Mouse (Mus musculus): ENCODE measurements at regions not wholly inside any gene's neighbourhood (a gene's known extent, or its start where the extent isn't known, plus 50 kb on each side); places are given as distances from the start of the nearest gene placed in this dataset.
A peak's percentile ranks its signal among the peaks of the same experiment; 100 is the strongest.

DNA sequence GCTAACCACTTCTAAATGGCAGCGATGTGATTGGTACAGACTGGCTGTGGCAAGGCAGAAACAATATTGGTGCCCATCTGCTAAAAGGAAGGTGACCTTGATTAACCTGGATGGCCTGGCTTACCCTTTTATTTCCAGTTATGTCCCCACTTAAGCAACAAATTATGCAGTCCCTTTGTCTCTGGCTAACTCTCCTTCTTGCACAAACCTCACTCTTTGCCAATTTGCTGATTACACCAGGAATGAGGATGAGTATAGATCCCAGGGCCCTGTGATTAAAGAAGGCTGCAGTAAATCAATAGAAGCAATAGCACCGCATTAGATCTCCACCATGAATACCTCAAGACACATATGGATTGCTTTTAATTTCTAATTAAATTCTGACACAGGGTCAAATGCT lies 87.7 kb upstream of the Gm9747 start:
- no peak overlapping the region for H3K27ac ChIP-seq (ENCODE audit: low read depth, low read length)
- 78% methylated on average over 2 of the region's 2 CpGs for WGBS
- no peak overlapping the region for H3K4me2 ChIP-seq (ENCODE audit: low read depth)
- DNase-seq (ENCODE audit: low spot score) (no peak), ATAC-seq (ENCODE audit: insufficient read depth, low FRiP score, low TSS enrichment) (no peak)
- H3K4me3 ChIP-seq (ENCODE audit: low read depth, low read length): no peak overlapping the region
- no peaks in the 10 kb centered on the region for H3K9me3 ChIP-seq (ENCODE audit: control insufficient read depth, low read length)
- no peaks in the 10 kb centered on the region for H3K27me3 ChIP-seq (ENCODE audit: control insufficient read depth, insufficient read depth, low read length)
- no peak overlapping the region for H3K9ac ChIP-seq (ENCODE audit: low read length)
- no peaks in the 10 kb centered on the region for H3K4me1 ChIP-seq (ENCODE audit: control insufficient read depth, insufficient read depth, low read length)
- no peaks in the 10 kb centered on the region for H3K36me3 ChIP-seq (ENCODE audit: control insufficient read depth, insufficient read depth, low read length)

DNA sequence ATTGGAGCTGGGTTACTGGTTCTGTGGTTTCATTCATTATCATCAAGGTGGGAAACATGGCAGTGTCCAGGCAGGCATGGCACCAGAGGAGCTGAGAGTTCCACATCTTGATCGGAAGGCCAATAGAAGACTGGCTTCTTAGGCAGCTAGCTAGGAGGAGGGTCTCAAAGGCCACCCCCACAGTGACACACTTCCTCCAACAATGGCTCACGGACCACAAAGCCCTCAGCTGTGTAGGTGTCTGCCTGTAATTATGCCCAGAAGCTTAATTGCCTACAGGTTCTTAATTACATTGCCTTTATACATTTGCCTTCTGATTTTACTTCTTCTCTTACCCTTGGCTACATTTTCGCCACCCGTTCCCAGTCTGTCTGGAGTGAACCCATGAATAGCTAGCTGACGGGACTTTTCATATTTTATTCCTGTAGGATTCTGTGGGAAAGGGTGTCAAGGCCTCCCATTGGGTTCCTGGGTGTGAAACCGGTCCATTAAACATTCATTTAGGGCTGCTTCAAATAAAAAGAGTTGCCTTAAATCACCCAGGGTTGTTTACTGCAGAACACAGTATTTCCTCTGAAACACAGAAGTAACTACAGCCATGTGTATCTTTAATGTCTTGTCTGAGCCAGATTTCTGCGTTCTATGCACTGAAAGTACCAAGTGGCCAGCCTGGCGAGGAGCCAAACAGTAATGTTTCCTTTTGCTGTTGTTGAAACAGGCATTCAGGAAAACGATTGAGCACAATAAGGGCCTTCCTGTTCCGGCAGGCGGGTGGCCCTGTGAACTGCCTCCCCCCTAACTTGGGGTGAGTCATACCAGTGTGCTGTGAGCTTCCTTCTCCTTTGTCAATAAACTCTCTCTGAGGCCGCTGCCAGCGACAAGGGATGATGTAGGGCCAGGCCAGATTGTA lies 82.4 kb upstream of the Gm9747 start:
- H3K27me3 ChIP-seq (ENCODE audit: control insufficient read depth, insufficient read depth, low read length): no peaks in the 10 kb centered on the region
- H3K9ac ChIP-seq (ENCODE audit: low read length): no peak overlapping the region
- 57% methylated on average over 13 of the region's 13 CpGs for WGBS
- H3K4me2 ChIP-seq (ENCODE audit: low read depth): no peak overlapping the region
- H3K27ac ChIP-seq (ENCODE audit: low read depth, low read length): no peak overlapping the region
- DNase-seq (ENCODE audit: low spot score) (peak; percentile 37), ATAC-seq (ENCODE audit: insufficient read depth, low FRiP score, low TSS enrichment) (peak; percentile 72; the same call in 1 of the 2 replicates)
- H3K36me3 ChIP-seq (ENCODE audit: control insufficient read depth, insufficient read depth, low read length): no peaks in the 10 kb centered on the region
- no peak overlapping the region for H3K4me3 ChIP-seq (ENCODE audit: low read depth, low read length)
- H3K9me3 ChIP-seq (ENCODE audit: control insufficient read depth, low read length): no peaks in the 10 kb centered on the region
- H3K4me1 ChIP-seq (ENCODE audit: control insufficient read depth, insufficient read depth, low read length): peaks cover 4% of the 10 kb centered on the region; the same call in 1 of the 2 replicates

DNA sequence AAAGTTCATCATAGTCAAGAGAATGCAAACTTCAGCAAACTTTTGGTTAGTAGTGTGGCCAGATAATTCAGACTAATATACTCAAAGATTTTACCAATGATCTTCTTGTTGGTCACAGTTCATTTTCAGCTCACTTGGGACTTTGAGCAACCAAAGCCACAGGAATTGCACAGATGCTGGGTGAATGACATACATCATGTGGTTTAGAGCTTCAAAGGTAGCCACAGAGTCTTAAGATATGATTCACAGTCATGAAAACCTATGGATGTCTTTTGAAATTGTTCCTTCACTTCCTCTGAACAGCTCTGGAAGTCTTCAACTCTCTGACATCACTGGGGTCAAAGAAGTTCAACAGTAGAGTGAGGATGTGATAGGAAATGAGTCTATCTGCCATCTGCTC lies 77.0 kb upstream of the Gm9747 start:
- H3K9me3 ChIP-seq (ENCODE audit: control insufficient read depth, low read length): no peaks in the 10 kb centered on the region
- ATAC-seq (ENCODE audit: insufficient read depth, low FRiP score, low TSS enrichment) (no peak), DNase-seq (ENCODE audit: low spot score) (no peak)
- no peak overlapping the region for H3K9ac ChIP-seq (ENCODE audit: low read length)
- H3K27me3 ChIP-seq (ENCODE audit: control insufficient read depth, insufficient read depth, low read length): no peaks in the 10 kb centered on the region
- H3K36me3 ChIP-seq (ENCODE audit: control insufficient read depth, insufficient read depth, low read length): no peaks in the 10 kb centered on the region
- H3K27ac ChIP-seq (ENCODE audit: low read depth, low read length): no peak overlapping the region
- no peak overlapping the region for H3K4me2 ChIP-seq (ENCODE audit: low read depth)
- H3K4me3 ChIP-seq (ENCODE audit: low read depth, low read length): no peak overlapping the region
- no peaks in the 10 kb centered on the region for H3K4me1 ChIP-seq (ENCODE audit: control insufficient read depth, insufficient read depth, low read length)

DNA sequence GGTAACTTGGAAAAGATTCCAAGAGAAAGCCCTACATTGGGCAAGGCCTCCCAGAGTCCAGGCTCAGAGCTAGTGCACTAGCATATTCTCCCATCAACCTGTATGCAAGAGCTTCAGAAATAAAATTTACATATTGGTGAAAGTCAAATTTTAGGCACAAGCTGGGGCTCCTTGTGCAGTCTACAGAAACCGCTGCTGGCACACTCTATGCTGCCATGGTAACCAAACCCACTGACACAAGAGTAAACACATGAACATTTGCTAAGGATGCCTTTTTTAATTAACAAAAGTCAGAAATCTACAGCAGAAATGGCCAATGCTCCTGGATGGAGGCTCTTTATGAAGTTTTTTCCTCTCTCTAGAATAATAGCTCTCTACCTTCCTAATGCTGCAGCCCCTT lies 75.9 kb upstream of the Gm9747 start:
- Histone ChIP-seq H3K27ac (ENCODE audit: low read depth, low read length) (no peak overlapping the region), H3K9ac (ENCODE audit: low read length) (no peak overlapping the region), H3K4me3 (ENCODE audit: low read depth, low read length) (no peak overlapping the region), H3K27me3 (ENCODE audit: control insufficient read depth, insufficient read depth, low read length) (no peaks in the 10 kb centered on the region), H3K36me3 (ENCODE audit: control insufficient read depth, insufficient read depth, low read length) (no peaks in the 10 kb centered on the region), H3K4me1 (ENCODE audit: control insufficient read depth, insufficient read depth, low read length) (no peaks in the 10 kb centered on the region), H3K9me3 (ENCODE audit: control insufficient read depth, low read length) (no peaks in the 10 kb centered on the region), H3K4me2 (ENCODE audit: low read depth) (no peak overlapping the region)
- no peak for ATAC-seq (ENCODE audit: insufficient read depth, low FRiP score, low TSS enrichment)
- WGBS: 81% methylated on average over 1 of the region's 1 CpGs
- no peak for DNase-seq (ENCODE audit: low spot score)

DNA sequence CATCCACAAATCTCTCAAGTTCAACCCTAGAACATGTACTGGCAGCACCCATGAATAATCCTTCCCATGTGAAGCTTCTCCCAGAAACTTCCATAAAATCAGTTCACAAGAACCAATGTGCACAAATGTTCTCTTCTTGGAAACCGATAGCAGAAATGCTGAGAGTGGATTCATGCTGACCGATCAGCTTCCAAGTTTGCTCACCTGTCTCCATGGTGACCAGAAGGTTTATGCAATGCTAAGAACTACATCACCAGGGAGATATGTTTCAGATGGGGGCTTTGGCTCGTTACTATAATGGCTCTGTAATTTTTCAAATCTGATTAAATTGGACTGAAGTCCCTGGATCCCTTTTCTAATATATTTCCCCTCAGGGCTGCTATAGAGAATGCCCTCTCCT lies 74.4 kb upstream of the Gm9747 start:
- H3K4me2 ChIP-seq (ENCODE audit: low read depth): no peak overlapping the region
- no peaks in the 10 kb centered on the region for H3K4me1 ChIP-seq (ENCODE audit: control insufficient read depth, insufficient read depth, low read length)
- WGBS: 83% methylated on average over 3 of the region's 3 CpGs
- no peaks in the 10 kb centered on the region for H3K36me3 ChIP-seq (ENCODE audit: control insufficient read depth, insufficient read depth, low read length)
- no peaks in the 10 kb centered on the region for H3K27me3 ChIP-seq (ENCODE audit: control insufficient read depth, insufficient read depth, low read length)
- no peaks in the 10 kb centered on the region for H3K9me3 ChIP-seq (ENCODE audit: control insufficient read depth, low read length)
- DNase-seq (ENCODE audit: low spot score) (no peak), ATAC-seq (ENCODE audit: insufficient read depth, low FRiP score, low TSS enrichment) (no peak)
- H3K4me3 ChIP-seq (ENCODE audit: low read depth, low read length): no peak overlapping the region
- no peak overlapping the region for H3K9ac ChIP-seq (ENCODE audit: low read length)
- no peak overlapping the region for H3K27ac ChIP-seq (ENCODE audit: low read depth, low read length)

DNA sequence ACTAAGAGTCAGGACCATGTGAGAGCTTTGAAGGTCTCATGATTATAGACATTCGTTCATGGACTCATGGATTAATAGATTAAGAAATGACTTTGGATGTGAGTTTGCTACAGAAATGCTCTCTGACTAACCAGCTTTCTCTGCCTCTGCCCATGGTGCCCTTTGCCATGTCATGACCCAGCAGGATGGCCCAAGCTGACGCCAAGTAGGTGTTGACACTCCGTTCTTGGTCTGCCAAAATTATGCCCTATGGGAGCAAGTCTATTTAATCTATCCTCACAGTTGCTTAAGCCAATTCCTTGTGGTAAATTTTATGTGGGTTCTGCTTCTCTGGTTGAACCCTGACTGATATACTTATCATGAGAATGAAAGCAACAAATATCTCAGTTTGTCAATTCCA lies 73.7 kb upstream of the Gm9747 start:
- H3K4me1 ChIP-seq (ENCODE audit: control insufficient read depth, insufficient read depth, low read length): no peaks in the 10 kb centered on the region
- no peaks in the 10 kb centered on the region for H3K36me3 ChIP-seq (ENCODE audit: control insufficient read depth, insufficient read depth, low read length)
- 95% methylated on average over 3 of the region's 3 CpGs for WGBS
- no peak overlapping the region for H3K9ac ChIP-seq (ENCODE audit: low read length)
- no peak for ATAC-seq (ENCODE audit: insufficient read depth, low FRiP score, low TSS enrichment)
- no peak overlapping the region for H3K27ac ChIP-seq (ENCODE audit: low read depth, low read length)
- no peak for DNase-seq (ENCODE audit: low spot score)
- H3K27me3 ChIP-seq (ENCODE audit: control insufficient read depth, insufficient read depth, low read length): no peaks in the 10 kb centered on the region
- H3K4me3 ChIP-seq (ENCODE audit: low read depth, low read length): no peak overlapping the region
- no peak overlapping the region for H3K4me2 ChIP-seq (ENCODE audit: low read depth)
- no peaks in the 10 kb centered on the region for H3K9me3 ChIP-seq (ENCODE audit: control insufficient read depth, low read length)

DNA sequence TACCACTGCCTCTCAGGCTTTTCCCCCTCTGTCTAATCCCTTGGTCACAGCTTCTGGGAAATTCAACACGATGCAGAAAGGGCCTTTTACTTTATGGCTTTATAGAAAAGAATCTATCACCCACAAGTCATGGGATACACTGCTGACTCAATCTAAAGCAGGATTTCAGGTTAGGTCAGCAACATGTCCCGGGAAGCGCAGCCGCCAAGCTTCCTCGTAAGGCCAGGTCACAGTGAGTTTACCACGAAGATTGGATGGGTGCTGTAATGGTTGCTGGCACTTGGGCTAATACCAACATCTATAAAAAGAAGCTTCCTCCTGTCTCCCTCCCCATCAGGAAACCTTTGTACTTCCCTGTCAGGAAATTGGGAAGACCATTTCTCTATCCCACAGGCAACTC lies 70.0 kb upstream of the Gm9747 start:
- Histone ChIP-seq H3K9ac (ENCODE audit: low read length) (no peak overlapping the region), H3K4me3 (ENCODE audit: low read depth, low read length) (no peak overlapping the region), H3K4me1 (ENCODE audit: control insufficient read depth, insufficient read depth, low read length) (no peaks in the 10 kb centered on the region), H3K9me3 (ENCODE audit: control insufficient read depth, low read length) (no peaks in the 10 kb centered on the region), H3K4me2 (ENCODE audit: low read depth) (no peak overlapping the region), H3K27ac (ENCODE audit: low read depth, low read length) (no peak overlapping the region), H3K36me3 (ENCODE audit: control insufficient read depth, insufficient read depth, low read length) (no peaks in the 10 kb centered on the region), H3K27me3 (ENCODE audit: control insufficient read depth, insufficient read depth, low read length) (no peaks in the 10 kb centered on the region)
- ATAC-seq (ENCODE audit: insufficient read depth, low FRiP score, low TSS enrichment) (no peak), DNase-seq (ENCODE audit: low spot score) (no peak)
- WGBS: 81% methylated on average over 6 of the region's 6 CpGs

DNA sequence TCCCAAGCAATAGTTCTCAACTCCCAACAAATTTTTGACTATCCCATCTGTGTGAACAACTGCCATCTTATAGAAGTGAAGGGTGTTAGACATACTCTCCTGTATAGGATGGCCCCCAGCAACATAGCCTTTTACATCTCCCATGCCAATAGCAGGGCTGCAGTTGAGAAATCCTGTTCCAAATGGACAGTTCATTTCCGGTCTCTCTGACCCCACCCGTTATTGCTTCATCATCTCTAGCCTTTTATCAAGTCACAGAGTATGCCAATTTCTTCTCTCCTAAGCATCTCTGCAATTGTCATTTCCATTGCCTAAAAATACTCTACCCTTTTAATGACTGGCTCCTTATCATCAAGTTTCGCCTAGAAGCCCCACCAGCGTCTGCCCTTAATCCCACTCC lies 64.8 kb upstream of the Gm9747 start:
- ATAC-seq (ENCODE audit: insufficient read depth, low FRiP score, low TSS enrichment) (no peak), DNase-seq (ENCODE audit: low spot score) (no peak)
- 89% methylated on average over 4 of the region's 4 CpGs for WGBS

DNA sequence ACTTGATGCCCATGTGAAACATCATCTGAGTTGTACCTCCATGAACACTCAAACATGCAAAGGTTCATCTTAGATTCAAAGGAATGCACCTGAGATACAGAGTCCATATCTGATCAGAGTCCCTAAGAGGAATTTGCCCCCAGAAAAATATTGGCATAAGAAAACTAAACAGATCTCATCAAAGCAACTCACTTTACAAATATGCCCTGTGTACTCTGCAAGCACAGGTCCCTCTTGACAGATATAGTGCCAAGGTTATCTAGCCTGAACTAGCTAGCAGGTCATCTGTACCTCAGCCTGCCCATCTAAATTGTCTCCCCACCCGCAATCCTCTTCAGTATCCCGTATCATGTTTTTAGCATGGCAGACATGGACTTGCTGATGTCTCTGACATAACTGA lies 64.0 kb upstream of the Gm9747 start:
- 95% methylated on average over 2 of the region's 2 CpGs for WGBS
- Histone ChIP-seq H3K9ac (ENCODE audit: low read length) (no peak overlapping the region), H3K4me1 (ENCODE audit: control insufficient read depth, insufficient read depth, low read length) (no peaks in the 10 kb centered on the region), H3K36me3 (ENCODE audit: control insufficient read depth, insufficient read depth, low read length) (no peaks in the 10 kb centered on the region), H3K4me2 (ENCODE audit: low read depth) (no peak overlapping the region), H3K27me3 (ENCODE audit: control insufficient read depth, insufficient read depth, low read length) (no peaks in the 10 kb centered on the region), H3K4me3 (ENCODE audit: low read depth, low read length) (no peak overlapping the region), H3K9me3 (ENCODE audit: control insufficient read depth, low read length) (no peaks in the 10 kb centered on the region), H3K27ac (ENCODE audit: low read depth, low read length) (no peak overlapping the region)
- DNase-seq (ENCODE audit: low spot score): no peak
- ATAC-seq (ENCODE audit: insufficient read depth, low FRiP score, low TSS enrichment): no peak

More for the DNA sequence above, 64.8 kb upstream of the Gm9747 start:
- Histone ChIP-seq H3K27me3 (ENCODE audit: control insufficient read depth, insufficient read depth, low read length) (no peaks in the 10 kb centered on the region), H3K27ac (ENCODE audit: low read depth, low read length) (no peak overlapping the region), H3K9me3 (ENCODE audit: control insufficient read depth, low read length) (no peaks in the 10 kb centered on the region), H3K36me3 (ENCODE audit: control insufficient read depth, insufficient read depth, low read length) (no peaks in the 10 kb centered on the region), H3K4me3 (ENCODE audit: low read depth, low read length) (no peak overlapping the region), H3K4me1 (ENCODE audit: control insufficient read depth, insufficient read depth, low read length) (no peaks in the 10 kb centered on the region), H3K4me2 (ENCODE audit: low read depth) (no peak overlapping the region), H3K9ac (ENCODE audit: low read length) (no peak overlapping the region)

Data from neural tube, embryonic 11.5 days (tissue).